Mouse (Mus musculus) forebrain, postnatal 0 days (tissue): ENCODE results near the gene Ttll11. TPM values are rescaled to one million over a fixed set of nuclear protein-coding genes. Genes with fewer than 3 reads are reported as not detected.

Experiments
- ATAC-seq: fragments of 200-750 bp; cut with Nextera tagmentation; 2 replicates; pipeline ENCODE4 v1.8.0; 2017; ENCODE audit warnings: mild to moderate bottlenecking, moderate library complexity
- DNase-seq: peaks from one replicate; pipeline ENCODE4 v3.0.0-alpha.2; 2015
- H3K27ac ChIP-seq: fragments of 300-500 bp; sonication (generic); 2 replicates; pipeline ENCODE4 v1.5.1; 2014; ENCODE audit warnings: low read depth, mild to moderate bottlenecking, antibody characterized with exemption, low read length, moderate library complexity, mixed read lengths
- H3K27me3 ChIP-seq: fragments of 300-500 bp; sonication (generic); 2 replicates; pipeline ENCODE4 v1.6.1; 2014; ENCODE audit warnings: mild to moderate bottlenecking, low read length, mixed read lengths; ENCODE audit not compliant: insufficient read depth
- H3K36me3 ChIP-seq: fragments of 300-500 bp; sonication (generic); 2 replicates; pipeline ENCODE4 v1.6.1; 2014; ENCODE audit warnings: mild to moderate bottlenecking, moderate library complexity; ENCODE audit not compliant: insufficient read depth
- H3K4me1 ChIP-seq: fragments of 300-500 bp; sonication (generic); 2 replicates; pipeline ENCODE4 v1.6.1; 2014; ENCODE audit warnings: antibody characterized with exemption; ENCODE audit not compliant: insufficient read depth
- H3K4me2 ChIP-seq: fragments of 300-500 bp; sonication (generic); 2 replicates; pipeline ENCODE4 v1.6.1; 2014; ENCODE audit warnings: low read depth, mild to moderate bottlenecking, moderate library complexity
- H3K4me3 ChIP-seq: fragments of 300-500 bp; sonication (generic); 2 replicates; pipeline ENCODE4 v1.5.1; 2014; ENCODE audit warnings: low read depth, low read length, mixed read lengths
- H3K9ac ChIP-seq: fragments of 300-500 bp; sonication (generic); 2 replicates; pipeline ENCODE4 v1.6.1; 2014; ENCODE audit warnings: mild to moderate bottlenecking
- H3K9me3 ChIP-seq: fragments of 300-500 bp; sonication (generic); 2 replicates; pipeline ENCODE4 v1.6.1; 2016; ENCODE audit warnings: low read length
- CTCF ChIP-seq: sonication (generic); IDR thresholded peaks from 2 replicates; pipeline ENCODE4 v1.5.1; 2016; ENCODE audit warnings: antibody characterized with exemption, control low read depth, low read depth
- WGBS: fragments of 180-500 bp; shearing (Covaris S2); extraction: QIAGEN DNeasy Blood & Tissue Kit; methylation state at CpG from one replicate; pipeline ENCODE4 v1.1.7; 2014; 5-methylcytosine and 5-hydroxymethylcytosine counted together
- polyA plus RNA-seq: library from polyadenylated mRNA; unstranded; fragments of >200 nt; fragmentation: Nextera tagmentation; extraction: Ambion mirVana; gene quantifications from 2 replicates; pipeline ENCODE4 v1.2.1, GENCODE M21; 2015
- total RNA-seq: library from RNA; depleted of rRNA; stranded (reverse); fragments of >200 nt; gene quantifications from 2 replicates; pipeline ENCODE4 v1.2.3, GENCODE M21; 2014

Gene Ttll11
- total and polyA plus RNA-seq, 2 experiments from 2014 or later = 7.2 to 9.2 TPM

GRCm38 (mm10) chr2:35830966-35831903 is 148.5 kb downstream of the Ttll11 start:
- no peaks in the 10 kb centered on the region for H3K27me3 ChIP-seq
- ATAC-seq (no peak), DNase-seq (no peak)
- 64% methylated on average over 6 of the region's 6 CpGs for WGBS
- H3K36me3 ChIP-seq = no peaks in the 10 kb centered on the region
- H3K9me3 ChIP-seq = no peaks in the 10 kb centered on the region
- no peak overlapping the region for H3K4me3 ChIP-seq
- TF ChIP-seq CTCF = no peak
- H3K9ac ChIP-seq = no peak overlapping the region
- no peak overlapping the region for H3K27ac ChIP-seq
- H3K4me1 ChIP-seq = no peaks in the 10 kb centered on the region
- no peak overlapping the region for H3K4me2 ChIP-seq

DNA sequence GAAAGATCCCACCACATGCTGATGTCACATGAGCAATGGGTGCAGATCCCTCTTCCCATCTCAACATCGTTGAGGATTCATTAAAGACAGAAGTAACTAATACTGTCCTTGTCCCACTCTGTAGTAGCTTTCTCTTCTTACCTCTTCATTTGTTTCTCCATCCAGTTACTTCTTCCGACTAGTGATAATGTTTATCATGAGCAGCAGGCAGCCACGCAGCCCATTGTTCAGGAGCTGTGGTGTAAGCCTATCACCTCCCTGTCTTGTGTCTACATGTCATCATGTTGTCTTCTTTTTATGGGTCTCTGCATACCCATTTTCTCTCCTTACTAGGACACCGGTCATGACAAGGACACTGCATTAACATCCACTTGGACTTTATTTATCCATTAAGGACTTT is 150.6 kb downstream of the Ttll11 start:
- Histone ChIP-seq H3K4me2 (no peak overlapping the region), H3K9me3 (no peaks in the 10 kb centered on the region), H3K36me3 (no peaks in the 10 kb centered on the region), H3K4me3 (no peak overlapping the region), H3K9ac (no peak overlapping the region), H3K4me1 (no peaks in the 10 kb centered on the region), H3K27ac (no peak overlapping the region), H3K27me3 (no peaks in the 10 kb centered on the region)
- WGBS = 94% methylated on average over 4 of the region's 4 CpGs
- no peak for DNase-seq
- no peak for TF ChIP-seq CTCF
- ATAC-seq = no peak

DNA sequence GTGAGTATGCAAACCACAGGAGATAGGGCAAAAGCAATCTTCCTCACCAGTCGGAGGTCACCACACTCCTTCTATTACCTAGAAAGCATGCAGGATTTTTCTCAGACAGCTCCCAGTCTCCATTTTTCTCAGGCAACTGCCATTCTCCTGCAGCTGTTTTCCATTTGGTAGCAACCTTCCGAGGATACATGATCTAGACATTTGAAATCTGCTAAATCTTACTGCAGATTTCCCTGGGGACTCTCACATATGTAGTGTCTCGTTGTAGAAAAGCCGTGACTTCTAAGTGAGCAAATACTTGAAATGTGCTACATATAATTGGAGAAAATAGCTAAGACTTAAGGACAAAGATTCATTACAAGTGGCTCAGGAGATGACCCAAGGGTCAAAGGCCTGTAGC is 151.8 kb downstream of the Ttll11 start:
- Histone ChIP-seq H3K36me3 (no peaks in the 10 kb centered on the region), H3K4me1 (no peaks in the 10 kb centered on the region), H3K9ac (no peak overlapping the region), H3K4me3 (no peak overlapping the region), H3K4me2 (no peak overlapping the region), H3K27me3 (no peaks in the 10 kb centered on the region), H3K27ac (no peak overlapping the region), H3K9me3 (no peaks in the 10 kb centered on the region)
- no peak for TF ChIP-seq CTCF
- no peak for ATAC-seq
- WGBS = 84% methylated on average over 4 of the region's 4 CpGs
- no peak for DNase-seq

DNA sequence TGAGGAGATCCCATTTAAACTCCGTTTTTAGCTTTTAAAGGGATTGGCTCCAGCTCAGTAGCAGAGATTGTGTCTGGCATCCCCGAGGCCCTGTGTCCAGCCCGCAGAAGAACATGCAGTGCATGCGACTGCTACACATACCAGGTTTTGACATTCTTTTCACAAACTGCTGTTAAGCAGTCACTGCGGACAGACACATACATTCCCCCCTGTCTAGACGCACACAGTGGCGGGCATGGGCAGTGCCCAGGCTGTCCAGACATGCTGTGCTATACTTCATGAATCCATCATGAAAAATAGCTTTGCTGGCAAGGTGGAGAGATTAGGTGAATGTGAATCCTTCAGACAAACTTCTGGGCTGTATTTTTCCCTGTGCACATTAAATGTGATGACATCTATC is 154.6 kb downstream of the Ttll11 start:
- 69% methylated on average over 7 of the region's 7 CpGs for WGBS
- no peaks in the 10 kb centered on the region for H3K36me3 ChIP-seq
- no peaks in the 10 kb centered on the region for H3K9me3 ChIP-seq
- DNase-seq = no peak
- H3K4me1 ChIP-seq = no peaks in the 10 kb centered on the region
- no peak overlapping the region for H3K4me3 ChIP-seq
- TF ChIP-seq CTCF = no peak
- ATAC-seq = no peak
- H3K27ac ChIP-seq = no peak overlapping the region
- H3K9ac ChIP-seq = no peak overlapping the region
- H3K27me3 ChIP-seq = no peaks in the 10 kb centered on the region
- no peak overlapping the region for H3K4me2 ChIP-seq

- Histone ChIP-seq H3K9me3 (no peaks in the 10 kb centered on the region), H3K9ac (no peak overlapping the region), H3K4me1 (no peaks in the 10 kb centered on the region), H3K4me3 (no peak overlapping the region), H3K36me3 (no peaks in the 10 kb centered on the region), H3K4me2 (no peak overlapping the region), H3K27me3 (no peaks in the 10 kb centered on the region), H3K27ac (no peak overlapping the region)
- DNase-seq = no peak
- no peak for TF ChIP-seq CTCF
- no peak for ATAC-seq
- WGBS = 79% methylated on average over 6 of the region's 6 CpGs
Observed at GRCm38 (mm10) chr2:35823589-35823988, 156.1 kb downstream of the Ttll11 start.

DNA sequence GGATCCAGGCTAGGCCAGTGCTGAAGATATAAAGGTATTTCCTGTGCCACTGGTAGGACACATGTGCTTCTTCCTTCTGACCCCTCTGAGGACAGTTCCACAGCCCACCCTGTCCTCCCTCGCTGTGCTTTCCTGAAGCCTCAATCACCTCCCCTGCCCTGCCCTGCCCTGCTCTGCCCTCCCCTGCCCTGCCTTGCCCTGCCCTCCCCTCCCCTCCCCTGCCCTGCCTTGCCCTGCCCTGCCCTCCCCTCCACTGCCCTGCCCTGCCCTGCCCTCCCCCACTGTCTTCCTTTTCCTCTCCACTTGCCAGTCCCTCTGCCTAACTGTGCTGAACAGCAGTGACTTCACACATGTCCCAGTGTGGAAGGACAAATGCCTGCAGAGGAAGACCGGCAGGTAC is 160.8 kb downstream of the Ttll11 start:
- no peaks in the 10 kb centered on the region for H3K4me1 ChIP-seq
- no peak for TF ChIP-seq CTCF
- no peaks in the 10 kb centered on the region for H3K27me3 ChIP-seq
- no peak overlapping the region for H3K4me3 ChIP-seq
- H3K27ac ChIP-seq = no peak overlapping the region
- ATAC-seq = no peak
- no peak for DNase-seq
- no peaks in the 10 kb centered on the region for H3K36me3 ChIP-seq
- H3K9me3 ChIP-seq = no peaks in the 10 kb centered on the region
- H3K4me2 ChIP-seq = no peak overlapping the region
- WGBS = 67% methylated on average over 2 of the region's 2 CpGs
- no peak overlapping the region for H3K9ac ChIP-seq

DNA sequence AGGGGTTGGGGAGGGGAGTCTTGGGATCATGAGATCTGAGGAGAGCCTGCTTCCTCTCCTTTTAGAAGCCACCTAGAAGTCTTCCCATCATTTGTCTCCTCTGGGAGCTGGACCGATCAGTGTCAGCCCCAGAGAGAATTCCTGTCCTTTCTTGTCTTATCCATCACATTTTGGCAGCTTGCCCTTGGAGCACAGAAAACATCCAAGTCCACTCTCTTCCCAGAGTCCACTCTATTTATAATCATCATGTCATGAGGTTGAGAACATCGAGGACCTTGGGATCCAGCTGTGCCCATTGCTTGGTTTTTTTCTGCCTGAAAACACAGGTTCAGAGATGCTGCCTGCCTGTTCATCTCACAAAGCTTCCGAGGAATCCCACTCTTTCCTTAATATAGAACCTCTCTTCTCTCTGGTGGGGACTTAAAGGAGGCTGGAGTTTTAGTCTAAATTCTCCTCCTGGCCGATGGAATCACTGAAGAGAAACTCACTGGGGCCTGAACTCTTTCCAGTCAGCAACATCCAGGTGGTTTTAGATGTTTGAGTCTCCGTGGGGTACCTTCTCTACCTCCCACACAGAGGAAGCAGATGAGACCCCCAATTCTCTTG is 163.6 kb downstream of the Ttll11 start:
- ATAC-seq = no peak
- Histone ChIP-seq H3K4me2 (no peak overlapping the region), H3K4me3 (no peak overlapping the region), H3K9me3 (no peaks in the 10 kb centered on the region), H3K9ac (no peak overlapping the region), H3K27me3 (no peaks in the 10 kb centered on the region), H3K4me1 (no peaks in the 10 kb centered on the region), H3K27ac (no peak overlapping the region), H3K36me3 (no peaks in the 10 kb centered on the region)
- no peak for TF ChIP-seq CTCF
- 74% methylated on average over 5 of the region's 5 CpGs for WGBS
- DNase-seq = no peak
